Mouse (Mus musculus) C2C12 (cell line): ENCODE data around the gene Sdccag8. TPM values are rescaled to one million over a fixed set of nuclear protein-coding genes. Genes with fewer than 3 reads are reported as not detected.

Experiments used
- H3K27me3 ChIP-seq: one replicate; pipeline ENCODE4 v1.6.1; 2011; ENCODE audit not compliant: control insufficient read depth, insufficient read depth, insufficient read length
- H3K36me3 ChIP-seq: one replicate; pipeline ENCODE4 v1.6.1; 2011; ENCODE audit not compliant: control insufficient read depth, insufficient read depth
- H3K4me3 ChIP-seq: one replicate; pipeline ENCODE4 v1.5.1; 2011; ENCODE audit warnings: mild to moderate bottlenecking, control low read depth; ENCODE audit not compliant: poor library complexity, insufficient read depth, severe bottlenecking
- H3K79me2 ChIP-seq: one replicate; pipeline ENCODE4 v1.6.1; 2011; ENCODE audit not compliant: control insufficient read depth, insufficient read depth
- H3K79me3 ChIP-seq: one replicate; pipeline ENCODE4 v1.6.1; 2011; ENCODE audit warnings: low read depth, control low read depth
- H3ac ChIP-seq: one replicate; pipeline ENCODE3; 2011; ENCODE audit warnings: low read depth; ENCODE audit not compliant: control insufficient read depth, insufficient read length
- CEBPB ChIP-seq: IDR thresholded peaks from one replicate; pipeline ENCODE4 v1.6.1; 2011; ENCODE audit warnings: low read depth, mild to moderate bottlenecking, control low read depth, moderate library complexity
- CTCF ChIP-seq: IDR thresholded peaks from one replicate; pipeline ENCODE4 v1.5.1; 2011; ENCODE audit not compliant: control insufficient read depth, insufficient read depth, insufficient read length
- FOSL1 ChIP-seq: IDR thresholded peaks from one replicate; pipeline ENCODE4 v1.8.0; 2011; ENCODE audit warnings: mild to moderate bottlenecking, low read length; ENCODE audit not compliant: poor library complexity, insufficient read depth, severe bottlenecking
- MAX ChIP-seq: IDR thresholded peaks from one replicate; pipeline ENCODE4 v1.6.1; 2011; ENCODE audit warnings: mild to moderate bottlenecking, control low read depth
- MYOD1 ChIP-seq: IDR thresholded peaks from one replicate; pipeline ENCODE4 v1.6.1; 2011; ENCODE audit warnings: low read depth; ENCODE audit not compliant: control insufficient read depth, insufficient read length
- MYOG ChIP-seq: IDR thresholded peaks from one replicate; pipeline ENCODE4 v1.6.1; 2011; ENCODE audit not compliant: control insufficient read depth, insufficient read length; ENCODE audit errors: extremely low read depth
- USF1 ChIP-seq: IDR thresholded peaks from one replicate; pipeline ENCODE4 v1.6.1; 2011; ENCODE audit warnings: low read depth, mild to moderate bottlenecking, control low read depth, moderate library complexity
- polyA plus RNA-seq: library from polyadenylated mRNA; unstranded; fragments of >200 nt; fragmentation: generic; extraction: Trizol; gene quantifications from one replicate; pipeline ENCODE4 v1.2.1, GENCODE M21; 2012; ENCODE audit warnings: missing spikeins

Sdccag8 gene
- polyA plus RNA-seq, 1 experiment, result 5.8 TPM

DNA sequence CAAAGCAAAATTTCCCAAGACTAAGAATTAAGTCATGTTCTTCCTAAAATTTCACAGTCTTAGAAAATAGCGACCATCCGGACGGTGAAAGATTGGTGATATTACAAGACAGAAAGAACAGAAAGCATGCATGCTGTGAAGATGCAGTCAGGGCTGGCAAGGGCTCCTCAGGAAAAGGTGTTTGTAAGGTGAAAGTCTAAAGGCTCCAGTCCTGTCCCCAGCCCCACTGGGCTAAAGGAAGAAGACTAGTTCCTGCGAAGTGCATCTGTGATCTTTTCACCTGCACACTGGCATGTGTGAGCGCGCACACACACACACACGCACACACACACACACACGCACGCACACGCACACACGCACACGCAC, 130.7 kb downstream of the Sdccag8 start:
- TF ChIP-seq MYOG, result no peak
- TF ChIP-seq CEBPB, result no peak
- no peak for TF ChIP-seq FOSL1
- no peak for TF ChIP-seq CTCF
- no peak for TF ChIP-seq MAX
- no peak for TF ChIP-seq USF1

DNA sequence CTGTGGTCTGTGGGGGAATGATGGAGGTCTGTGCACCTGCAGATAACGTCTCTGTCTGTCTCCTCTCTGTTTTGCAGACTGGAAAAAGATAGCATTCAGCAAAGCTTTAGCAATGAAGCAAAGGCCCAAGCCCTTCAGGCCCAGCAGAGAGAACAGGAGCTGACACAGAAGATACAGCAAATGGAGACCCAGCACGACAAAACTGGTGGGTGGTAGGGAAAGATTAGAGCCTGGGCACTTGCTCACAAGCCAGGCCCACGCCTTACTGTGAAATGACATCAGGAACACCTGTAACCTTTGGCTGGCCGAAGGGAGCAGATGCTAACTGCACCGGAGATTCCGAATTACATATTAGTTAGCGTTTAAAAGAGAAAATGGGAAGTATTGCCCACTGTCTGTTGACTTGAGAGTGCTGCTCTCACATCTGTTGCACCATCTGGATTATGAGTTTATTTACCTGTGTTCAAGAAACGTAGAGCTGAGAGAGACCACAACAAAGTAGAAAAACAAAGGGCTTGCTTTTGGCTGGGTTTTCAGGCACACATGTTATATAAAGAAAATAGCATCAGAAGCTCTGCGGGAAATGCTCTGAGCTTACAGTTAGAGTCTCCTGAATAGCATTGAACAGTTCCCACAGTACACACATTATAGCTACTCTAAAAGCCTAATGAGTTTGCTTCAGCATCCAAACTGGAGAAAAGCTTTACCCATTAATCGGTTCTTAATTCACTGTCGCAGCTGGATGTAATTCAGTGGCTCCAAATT, 131.8 kb downstream of the Sdccag8 start:
- no peaks in the 10 kb centered on the region for H3K36me3 ChIP-seq
- TF ChIP-seq USF1, result no peak
- H3K27me3 ChIP-seq, result no peaks in the 10 kb centered on the region
- H3ac ChIP-seq, result no peak overlapping the region
- no peak overlapping the region for H3K4me3 ChIP-seq
- no peaks in the 10 kb centered on the region for H3K79me3 ChIP-seq
- H3K79me2 ChIP-seq, result no peaks in the 10 kb centered on the region

More for the DNA sequence above, 130.7 kb downstream of the Sdccag8 start:
- H3ac ChIP-seq, result no peak overlapping the region
- no peak overlapping the region for H3K4me3 ChIP-seq
- no peaks in the 10 kb centered on the region for H3K27me3 ChIP-seq
- H3K79me3 ChIP-seq, result no peaks in the 10 kb centered on the region
- no peaks in the 10 kb centered on the region for H3K36me3 ChIP-seq
- no peaks in the 10 kb centered on the region for H3K79me2 ChIP-seq

GRCm38 (mm10) chr1:176946796-176947181, 132.3 kb downstream of the Sdccag8 start:
- Histone ChIP-seq H3K36me3 (no peaks in the 10 kb centered on the region), H3K27me3 (no peaks in the 10 kb centered on the region), H3K79me2 (no peaks in the 10 kb centered on the region), H3K79me3 (no peaks in the 10 kb centered on the region), H3ac (no peak overlapping the region), H3K4me3 (no peak overlapping the region)
- TF ChIP-seq USF1, result no peak
- TF ChIP-seq MAX, result no peak
- TF ChIP-seq MYOD1, result no peak
- TF ChIP-seq FOSL1, result no peak
- TF ChIP-seq CEBPB, result no peak
- TF ChIP-seq CTCF, result no peak
- no peak for TF ChIP-seq MYOG

GRCm38 (mm10) chr1:176948861-176949260, 134.4 kb downstream of the Sdccag8 start:
- Histone ChIP-seq H3K79me2 (no peaks in the 10 kb centered on the region), H3K79me3 (no peaks in the 10 kb centered on the region), H3ac (no peak overlapping the region), H3K36me3 (no peaks in the 10 kb centered on the region), H3K27me3 (no peaks in the 10 kb centered on the region), H3K4me3 (no peak overlapping the region)
- no peak for TF ChIP-seq CEBPB
- TF ChIP-seq FOSL1, result no peak
- no peak for TF ChIP-seq MYOD1
- TF ChIP-seq MYOG, result no peak
- TF ChIP-seq USF1, result no peak
- no peak for TF ChIP-seq MAX
- TF ChIP-seq CTCF, result no peak

- H3K79me3 ChIP-seq, result no peaks in the 10 kb centered on the region
- TF ChIP-seq FOSL1 (no peak), MYOD1 (peak; percentile 45)
- no peaks in the 10 kb centered on the region for H3K79me2 ChIP-seq
- H3K4me3 ChIP-seq, result no peak overlapping the region
- H3ac ChIP-seq, result no peak overlapping the region
- no peaks in the 10 kb centered on the region for H3K36me3 ChIP-seq
- no peaks in the 10 kb centered on the region for H3K27me3 ChIP-seq
Observed at GRCm38 (mm10) chr1:176949320-176949719, 134.9 kb downstream of the Sdccag8 start.

GRCm38 (mm10) chr1:176950061-176950460, 135.6 kb downstream of the Sdccag8 start:
- Histone ChIP-seq H3K79me2 (no peaks in the 10 kb centered on the region), H3K27me3 (no peaks in the 10 kb centered on the region), H3K36me3 (no peaks in the 10 kb centered on the region), H3K4me3 (no peak overlapping the region), H3ac (no peak overlapping the region), H3K79me3 (no peaks in the 10 kb centered on the region)
- no peak for TF ChIP-seq MYOG
- no peak for TF ChIP-seq FOSL1
- peak; percentile 67 for TF ChIP-seq MYOD1
- no peak for TF ChIP-seq CTCF
- TF ChIP-seq CEBPB, result no peak
- TF ChIP-seq USF1, result no peak
